Mouse (Mus musculus): ENCODE data around the gene Elf4. TPM values are rescaled to one million over a fixed set of nuclear protein-coding genes. Genes with fewer than 3 reads are reported as not detected.

Gene Elf4
- total and polyA plus RNA-seq, 3 experiments, result 1.4 to 12.4 (median 5.3) TPM

DNA sequence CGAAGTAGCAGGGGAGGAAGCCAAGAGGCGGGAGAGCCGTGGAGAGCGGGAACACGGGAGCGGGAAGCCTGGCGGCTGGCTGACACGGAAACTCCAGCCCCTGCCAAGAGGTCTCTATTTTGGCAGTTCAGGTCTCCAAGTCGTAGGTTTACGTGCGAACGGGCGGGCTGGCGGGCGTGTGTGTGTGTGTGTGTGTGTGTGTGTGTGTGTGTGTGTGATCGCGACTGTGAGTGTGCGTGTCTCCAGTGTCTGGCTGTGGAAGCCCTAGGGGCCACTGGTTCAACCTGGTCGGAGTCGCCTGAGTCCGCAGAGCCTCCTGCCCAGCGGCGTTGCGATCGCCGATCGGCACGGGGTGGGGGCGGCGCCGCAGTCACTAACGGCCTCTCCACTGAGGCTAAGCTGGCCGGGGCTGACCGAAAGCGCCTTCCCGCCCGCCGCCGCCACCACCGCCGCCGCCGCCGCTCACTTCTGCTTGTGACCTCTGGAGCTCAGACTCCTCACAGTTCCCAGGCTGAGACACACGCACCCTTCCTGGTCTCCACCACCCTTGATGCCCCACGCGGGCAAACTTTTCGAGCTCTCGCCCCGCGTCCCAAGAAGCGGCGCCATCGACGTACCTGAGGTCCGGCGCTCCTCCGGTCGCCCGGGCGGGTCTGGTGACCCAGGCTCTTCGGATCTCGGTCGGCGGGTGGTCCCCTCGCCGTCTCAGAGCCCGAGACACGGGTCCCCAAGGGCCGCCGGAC, 9.8 kb downstream of the Elf4 start:
- no peaks in the 10 kb centered on the region for H3K27me3 ChIP-seq (replicated peaks)
- H3K4me1 ChIP-seq (ENCODE audit: control insufficient read depth in 1 of 2, insufficient read depth in 2 of 2), result peaks cover 16 to 37% of the 10 kb centered on the region in 2 experiments
- H3K9me3 ChIP-seq (replicated peaks; ENCODE audit: low read length), result no peaks in the 10 kb centered on the region
- in situ Hi-C loops (cut with MboI; ENCODE audit: low pct_ligation_motif_present, low pct_unique_long_range_greater_than_20kb, low sequenced_read_pairs), result no loop called here
- 0 out of 2 replicates have a peak overlapping the region, but pooled peaks have one; percentile 68 for H3K4me2 ChIP-seq (ENCODE audit: insufficient read depth, low read depth, poor library complexity, severe bottlenecking)
- peaks cover 0 to 6% of the 10 kb centered on the region in 2 experiments for H3K36me3 ChIP-seq (replicated peaks in 1 of 2; ENCODE audit: control insufficient read depth in 1 of 2, insufficient read depth in 1 of 2, low read length in 1 of 2)
- TF ChIP-seq E2F4 (IDR thresholded peaks at IDR 0.05; ENCODE audit: insufficient replicate concordance, low read depth, low read length), result no peak
- dilution Hi-C loops (cut with MboI; ENCODE audit: extremely low pct_ligation_motif_present, extremely low pct_unique_long_range_greater_than_20kb, low sequenced_read_pairs), result no loop called here
- peak overlapping the region; percentile 68 for H3K9ac ChIP-seq (ENCODE audit: insufficient read depth, low read depth)
- peak overlapping the region; percentile 74 for H3K27ac ChIP-seq (ENCODE audit: insufficient read depth, low read depth)
- peaks cover 15% of the 10 kb centered on the region for H3K79me2 ChIP-seq (replicated peaks; ENCODE audit: control insufficient read depth, extremely low read depth, insufficient read depth, poor library complexity, severe bottlenecking)
- H3K4me3 ChIP-seq (replicated peaks in 1 of 3; ENCODE audit: low read depth in 2 of 3, low read length in 2 of 3, poor library complexity in 1 of 3), result peak overlapping the region; percentile 49 to 88 (median 61)
- no peak for DNase-seq (ENCODE audit: extremely low read depth)

DNA sequence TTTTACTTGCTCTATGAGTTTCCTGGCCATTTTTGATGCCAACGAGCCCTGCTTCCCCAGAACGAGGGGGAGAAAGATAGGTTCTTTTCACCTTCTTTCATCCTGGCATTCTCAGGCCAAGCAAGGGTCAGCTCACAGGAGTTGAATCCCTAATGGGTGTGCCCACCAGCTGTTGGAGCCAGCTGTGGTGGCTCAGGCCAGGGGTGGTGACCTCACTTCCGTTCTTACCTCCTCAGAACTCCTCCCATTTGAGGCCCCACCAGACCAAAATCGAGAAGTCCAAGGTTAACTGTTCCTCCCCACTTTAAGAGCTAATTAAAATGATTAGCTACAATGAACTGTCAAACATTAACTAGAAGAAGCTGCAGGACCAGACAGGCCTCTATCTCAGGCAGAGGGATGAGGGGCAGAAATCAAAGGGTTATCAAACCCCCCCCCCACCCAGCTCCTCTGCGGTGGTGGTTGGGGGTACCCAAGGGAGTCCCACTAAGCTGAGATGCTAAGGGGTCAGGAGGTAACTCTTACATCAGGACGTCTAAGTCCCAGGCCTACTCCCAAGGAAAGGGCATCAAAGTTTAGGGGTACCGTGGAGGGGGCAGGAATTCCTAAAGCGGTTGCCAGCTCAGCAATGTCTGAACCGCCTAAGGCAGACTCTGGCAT, 10.6 kb downstream of the Elf4 start:
- in situ Hi-C loops (cut with MboI; ENCODE audit: low pct_ligation_motif_present, low pct_unique_long_range_greater_than_20kb, low sequenced_read_pairs), result no loop called here

DNA sequence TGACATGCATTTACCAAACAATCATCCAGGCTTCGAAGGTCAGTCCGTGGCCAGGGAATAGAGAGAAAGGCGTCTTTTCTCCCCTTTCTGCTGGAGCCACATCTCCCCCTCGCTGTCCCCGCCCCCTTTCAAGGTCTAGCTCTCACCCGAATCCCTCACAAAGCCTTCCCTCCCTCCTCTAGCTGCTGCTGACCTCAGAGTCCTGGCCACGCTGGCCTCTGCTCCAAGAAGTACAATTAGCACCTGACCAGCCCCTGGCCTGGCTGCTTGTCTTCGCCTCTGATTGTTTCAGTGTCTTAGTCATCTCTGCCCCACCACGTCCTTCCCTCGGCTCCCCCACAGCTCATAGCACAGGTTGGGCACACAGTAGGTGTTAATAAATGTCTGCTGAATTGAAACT, 13.3 kb downstream of the Elf4 start:
- no peak overlapping the region for H3K4me3 ChIP-seq (replicated peaks in 1 of 3; ENCODE audit: low read depth in 2 of 3, low read length in 2 of 3, poor library complexity in 1 of 3)
- H3K9me3 ChIP-seq (replicated peaks; ENCODE audit: low read length), result no peaks in the 10 kb centered on the region
- no peaks in the 10 kb centered on the region for H3K27me3 ChIP-seq (replicated peaks)
- H3K9ac ChIP-seq (ENCODE audit: insufficient read depth, low read depth), result no peak overlapping the region
- H3K36me3 ChIP-seq (replicated peaks in 1 of 2; ENCODE audit: control insufficient read depth in 1 of 2, insufficient read depth in 1 of 2, low read length in 1 of 2), result peaks cover 0 to 12% of the 10 kb centered on the region in 2 experiments
- in situ Hi-C loops (cut with MboI; ENCODE audit: low pct_ligation_motif_present, low pct_unique_long_range_greater_than_20kb, low sequenced_read_pairs), result no loop called here
- no peak for DNase-seq (ENCODE audit: extremely low read depth)
- no peak overlapping the region for H3K4me2 ChIP-seq (ENCODE audit: insufficient read depth, low read depth, poor library complexity, severe bottlenecking)
- H3K79me2 ChIP-seq (replicated peaks; ENCODE audit: control insufficient read depth, extremely low read depth, insufficient read depth, poor library complexity, severe bottlenecking), result peaks cover 18% of the 10 kb centered on the region
- TF ChIP-seq MAFK (IDR thresholded peaks at IDR 0.05; ENCODE audit: insufficient replicate concordance, low read length) (no peak), ZKSCAN1 (IDR thresholded peaks at IDR 0.05; ENCODE audit: borderline replicate concordance, low read depth, low read length) (peak; percentile 37; the same call in 1 of the 2 replicates), PAX5 (IDR thresholded peaks at IDR 0.05; ENCODE audit: low read length) (no peak), SMC3 (IDR thresholded peaks at IDR 0.05; ENCODE audit: low read depth, low read length) (no peak)
- peaks cover 13 to 30% of the 10 kb centered on the region in 2 experiments for H3K4me1 ChIP-seq (ENCODE audit: control insufficient read depth in 1 of 2, insufficient read depth in 2 of 2)
- dilution Hi-C loops (cut with MboI; ENCODE audit: extremely low pct_ligation_motif_present, extremely low pct_unique_long_range_greater_than_20kb, low sequenced_read_pairs), result no loop called here
- H3K27ac ChIP-seq (ENCODE audit: insufficient read depth, low read depth), result no peak overlapping the region

More for the DNA sequence above, 10.6 kb downstream of the Elf4 start:
- Histone ChIP-seq H3K4me3 (replicated peaks in 1 of 3; ENCODE audit: low read depth in 2 of 3, low read length in 2 of 3, poor library complexity in 1 of 3) (peak overlapping the region; percentile 40 to 88 (median 61)), H3K27ac (ENCODE audit: insufficient read depth, low read depth) (peak overlapping the region; percentile 74; the same call in 1 of the 2 replicates), H3K36me3 (replicated peaks in 1 of 2; ENCODE audit: control insufficient read depth in 1 of 2, insufficient read depth in 1 of 2, low read length in 1 of 2) (peaks cover 0 to 9% of the 10 kb centered on the region in 2 experiments), H3K4me2 (ENCODE audit: insufficient read depth, low read depth, poor library complexity, severe bottlenecking) (peak overlapping the region; percentile 68; the same call in 1 of the 2 replicates), H3K79me2 (replicated peaks; ENCODE audit: control insufficient read depth, extremely low read depth, insufficient read depth, poor library complexity, severe bottlenecking) (peaks cover 18% of the 10 kb centered on the region), H3K27me3 (replicated peaks) (no peaks in the 10 kb centered on the region), H3K4me1 (ENCODE audit: control insufficient read depth in 1 of 2, insufficient read depth in 2 of 2) (peaks cover 16 to 37% of the 10 kb centered on the region in 2 experiments), H3K9ac (ENCODE audit: insufficient read depth, low read depth) (peak overlapping the region; percentile 68), H3K9me3 (replicated peaks; ENCODE audit: low read length) (no peaks in the 10 kb centered on the region)
- dilution Hi-C loops (cut with MboI; ENCODE audit: extremely low pct_ligation_motif_present, extremely low pct_unique_long_range_greater_than_20kb, low sequenced_read_pairs), result no loop called here
- DNase-seq (ENCODE audit: extremely low read depth), result peak; percentile 33
- TF ChIP-seq ELF1 (IDR thresholded peaks at IDR 0.05; ENCODE audit: low read depth, low read length) (0 out of 2 replicates have a peak, but pooled peaks have one; percentile 16), MXI1 (IDR thresholded peaks at IDR 0.05; ENCODE audit: low read depth, low read length) (no peak), PAX5 (IDR thresholded peaks at IDR 0.05; ENCODE audit: low read length) (no peak), CHD2 (IDR thresholded peaks at IDR 0.05; ENCODE audit: low read length) (no peak), USF1 (IDR thresholded peaks at IDR 0.05; ENCODE audit: low read depth, low read length) (no peak), SIN3A (IDR thresholded peaks at IDR 0.05; ENCODE audit: low read length) (peak; percentile 93), ETS1 (conservative IDR thresholded peaks at IDR 0.05; ENCODE audit: low read depth, low read length) (peak; percentile 89), TBP (conservative IDR thresholded peaks at IDR 0.05; ENCODE audit: low read depth, low read length) (no peak), GABPA (IDR thresholded peaks at IDR 0.05; ENCODE audit: insufficient replicate concordance, low read depth, low read length) (no peak), JUN (IDR thresholded peaks at IDR 0.05; ENCODE audit: insufficient read depth, low read depth, low read length) (peak; percentile 42; the same call in 1 of the 2 replicates), HCFC1 (IDR thresholded peaks at IDR 0.05; ENCODE audit: low read depth, low read length) (peak; percentile 28; the same call in 1 of the 2 replicates), UBTF (IDR thresholded peaks at IDR 0.05; ENCODE audit: low read depth, low read length) (no peak), IRF4 (IDR thresholded peaks at IDR 0.05; ENCODE audit: low read depth, low read length) (peak; percentile 23; the same call in 1 of the 2 replicates), NRF1 (IDR thresholded peaks at IDR 0.05; ENCODE audit: low read depth, low read length) (no peak), USF2 (conservative IDR thresholded peaks at IDR 0.05; ENCODE audit: low read depth, low read length) (no peak), TCF12 (IDR thresholded peaks at IDR 0.05; ENCODE audit: low read depth, low read length) (peak; percentile 35; the same call in 1 of the 2 replicates), BHLHE40 (IDR thresholded peaks at IDR 0.05; ENCODE audit: low read depth, low read length) (peak; percentile 24; the same call in 1 of the 2 replicates)
